Mouse (Mus musculus) monocyte, adult 5-6 weeks (primary cell): Measurements from ENCODE around the gene Pop4. TPM values are rescaled to one million over a fixed set of nuclear protein-coding genes. Genes with fewer than 3 reads are reported as not detected.
"Not testable (repeated sequence)": the region's sequence is repeated elsewhere in the genome, so short reads cannot be mapped to it uniquely, and the experiment has no call there.

ENCODE experiments used
- ATAC-seq: fragments of 153-309, 156-312 bp; replicated peaks from 2 replicates; pipeline ENCODE4 v1.8.0; 2017; ENCODE audit warnings: mild to moderate bottlenecking; ENCODE audit not compliant: low TSS enrichment, insufficient number of reproducible peaks, severe bottlenecking, poor library complexity, low FRiP score
- total RNA-seq: library from RNA; stranded (forward); fragments of 200-1000, 200-491, 200-594 nt; gene quantifications from 3 replicates; pipeline ENCODE4 v1.2.3, GENCODE M21; 2017

Pop4 gene
- 43.5 to 50.6 TPM (median 49.7 TPM) in 3 replicates for total RNA-seq

DNA sequence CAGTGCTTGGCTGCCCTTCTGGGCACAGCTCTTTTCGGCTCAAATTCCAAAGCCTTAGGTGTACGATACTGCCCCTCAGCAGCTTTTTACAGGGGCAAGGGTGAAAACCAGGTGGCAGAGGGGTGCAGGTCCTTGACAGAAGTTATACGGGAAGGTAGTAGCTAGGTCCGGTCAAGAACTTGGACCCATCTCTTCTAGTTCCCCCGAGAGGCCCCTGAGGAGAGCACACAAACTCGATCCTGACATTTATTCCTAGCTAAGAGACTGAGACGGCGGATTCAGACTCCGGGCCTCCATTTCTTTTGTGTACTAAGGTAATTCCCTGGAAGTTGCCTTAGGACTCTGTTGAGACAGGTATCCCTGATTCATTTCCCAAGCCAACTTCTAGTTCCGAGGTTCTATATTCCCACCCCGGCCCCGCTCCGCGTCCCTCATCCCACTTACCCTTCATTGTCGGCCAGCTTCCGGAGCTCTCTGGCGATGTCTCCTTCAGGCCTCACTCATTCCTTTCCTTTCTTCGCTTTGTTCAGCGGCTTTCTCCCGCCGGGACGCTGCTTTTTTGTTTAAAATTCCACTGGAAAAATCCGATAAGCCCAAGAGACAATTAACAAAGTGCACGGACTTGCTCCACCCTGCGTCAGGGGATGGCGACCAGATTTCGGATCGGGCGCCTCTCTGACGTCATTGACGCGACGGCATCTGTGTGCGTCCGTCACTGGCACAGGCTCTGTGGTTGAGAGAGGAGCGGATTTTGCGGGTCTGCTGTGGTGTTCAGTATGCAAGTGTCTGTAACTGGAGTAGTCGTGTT is at the start of gene Pop4:
Gene Pop4, minus strand, starts transcription at position 721 of the 808 bp plus-strand sequence.
- peak; percentile 94 for ATAC-seq

GRCm38 (mm10) chr7:38320641-38321040 is 49.4 kb upstream of the Pop4 start:
- no peak for ATAC-seq

DNA sequence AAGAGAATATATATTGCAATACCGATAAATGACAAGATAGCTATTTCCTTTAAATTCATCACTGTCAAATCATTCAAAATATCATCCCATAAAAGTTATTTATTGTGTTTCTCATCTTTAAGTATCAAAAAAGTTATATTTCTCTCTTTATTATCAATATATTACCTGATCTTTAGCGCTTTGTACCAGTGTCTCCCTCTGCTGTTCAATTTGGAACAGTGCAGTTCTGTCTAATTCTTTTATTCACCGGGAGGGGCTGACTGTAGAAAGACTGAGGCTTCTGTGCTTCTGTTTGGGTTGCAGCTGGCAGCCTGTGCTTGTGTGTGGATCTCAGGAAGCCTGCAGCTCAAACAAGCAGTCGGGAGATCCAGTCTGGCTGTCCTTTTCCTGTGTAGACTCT is 11.0 kb upstream of the Pop4 start:
- ATAC-seq: not testable (repeated sequence)

- no peak for ATAC-seq
Observed at GRCm38 (mm10) chr7:38272551-38272950, 1.3 kb upstream of the Pop4 start.

- ATAC-seq: no peak
Observed at GRCm38 (mm10) chr7:38271859-38272258, 636 bp upstream of the Pop4 start.

DNA sequence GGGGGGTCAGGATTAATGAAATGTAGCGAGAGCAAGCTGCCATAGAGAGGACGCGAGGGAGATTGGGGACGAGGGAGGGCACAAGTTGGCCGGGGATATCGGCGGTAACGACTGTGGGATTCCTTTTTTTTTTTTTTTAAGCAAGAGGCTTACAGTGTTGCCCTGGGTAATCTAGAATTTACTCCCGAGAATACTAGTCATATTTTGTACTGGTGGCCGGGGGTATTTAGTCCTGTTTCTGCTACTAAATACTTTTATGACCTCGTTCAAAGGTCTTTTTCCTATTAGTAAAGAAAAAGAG is 238 bp upstream of the Pop4 start:
- ATAC-seq: no peak

DNA sequence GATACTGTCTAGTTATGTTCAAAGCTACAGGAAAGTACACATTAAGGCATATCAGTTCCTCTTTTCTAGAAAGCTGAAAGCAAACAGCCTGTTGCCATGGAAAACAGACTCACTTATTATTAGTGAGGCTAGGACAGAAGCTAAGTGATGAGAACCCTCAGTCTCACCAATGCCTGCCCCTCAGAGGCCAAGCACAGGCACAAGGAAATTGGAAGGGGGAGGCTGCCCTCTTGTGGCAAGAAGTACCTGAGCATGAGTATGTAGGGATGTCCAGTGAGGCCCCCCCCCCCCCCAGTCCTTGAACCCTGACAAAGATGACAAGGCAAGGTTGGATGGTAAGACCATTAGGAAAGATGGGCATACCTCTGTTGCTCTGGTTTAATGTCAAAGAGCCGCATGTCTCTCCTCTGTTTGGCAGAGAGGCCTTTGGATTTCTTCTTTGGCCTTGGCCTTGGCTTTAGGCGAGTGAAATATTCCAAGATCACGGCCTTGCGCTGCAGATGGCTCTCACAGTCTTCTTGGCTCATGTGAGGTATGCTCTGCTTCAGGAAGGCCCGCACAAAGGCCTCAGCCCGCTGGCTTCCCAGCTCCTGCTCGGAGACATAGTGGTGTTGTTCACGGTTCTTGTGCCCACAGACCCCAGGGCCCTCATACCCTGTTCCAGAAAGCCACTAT is 4.1 kb downstream of the Pop4 start:
- ATAC-seq: no peak; the same call in 1 of the 2 replicates

DNA sequence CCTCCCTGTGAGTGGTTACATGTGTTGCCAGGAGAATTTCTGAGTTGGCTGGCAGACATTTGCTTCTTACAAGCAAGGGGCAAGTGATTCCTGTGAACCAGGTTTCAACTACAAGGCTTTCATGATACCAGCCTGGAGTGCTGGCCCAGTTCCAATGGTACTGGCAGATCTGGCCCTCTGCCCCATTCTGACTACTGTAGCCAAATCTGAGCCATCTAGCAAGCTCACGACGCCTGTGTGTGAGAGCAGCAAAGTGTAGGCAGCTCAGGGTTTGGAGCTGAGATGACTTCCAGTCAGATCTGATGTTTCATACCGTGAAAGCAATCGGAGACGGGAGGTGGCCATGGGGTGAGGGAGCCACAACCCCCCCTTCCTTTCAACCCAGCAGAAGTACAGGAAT is 8.8 kb downstream of the Pop4 start:
- ATAC-seq: no peak

- ATAC-seq: no peak
Observed at GRCm38 (mm10) chr7:38259631-38260030, 11.6 kb downstream of the Pop4 start.

DNA sequence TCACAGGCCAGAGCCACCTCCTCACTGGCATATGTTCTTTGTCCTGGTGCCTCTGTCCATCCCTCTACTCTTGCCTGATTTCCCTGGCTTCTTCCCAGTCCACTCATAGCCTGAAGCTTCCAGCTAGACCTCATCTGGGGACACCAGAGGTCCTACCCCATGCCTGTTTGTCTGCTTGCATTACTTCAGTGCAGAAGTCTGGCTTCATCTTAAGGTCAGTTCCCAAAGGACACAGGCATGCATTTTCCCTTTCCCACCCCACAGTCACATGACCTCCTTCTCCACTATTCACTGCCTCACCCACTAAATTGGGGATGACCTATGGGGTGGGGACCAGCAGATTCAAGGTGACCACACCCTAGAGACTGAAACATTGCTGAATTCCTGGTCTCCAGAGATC is 17.8 kb downstream of the Pop4 start:
- ATAC-seq: no peak

GRCm38 (mm10) chr7:38251494-38252216 is 19.6 kb downstream of the Pop4 start:
- ATAC-seq: no peak

DNA sequence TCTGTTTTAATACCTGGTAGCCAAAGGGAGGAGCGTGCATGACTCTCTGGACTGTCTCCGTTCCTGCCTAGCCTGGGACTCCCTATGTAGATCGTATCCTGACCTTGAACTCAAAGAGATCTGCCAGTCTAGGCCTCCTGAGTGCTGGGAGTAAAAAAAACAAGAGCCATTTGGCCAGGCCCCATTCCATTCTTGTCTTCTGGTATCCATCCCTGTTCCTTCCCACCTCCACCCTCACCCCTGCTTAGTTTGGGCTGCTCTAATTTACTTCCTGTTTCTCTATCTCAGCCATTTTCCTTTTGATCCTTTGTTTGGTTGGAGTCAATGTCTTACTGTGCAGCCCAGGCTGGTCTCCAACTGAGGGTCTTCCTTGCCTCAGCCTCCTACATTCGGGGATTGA is 28.8 kb downstream of the Pop4 start:
- no peak for ATAC-seq

- no peak for ATAC-seq
Observed at GRCm38 (mm10) chr7:38237140-38237539, 34.1 kb downstream of the Pop4 start.

GRCm38 (mm10) chr7:38236400-38237105 is 34.7 kb downstream of the Pop4 start:
- ATAC-seq: no peak

- no peak for ATAC-seq
Observed at GRCm38 (mm10) chr7:38230285-38230684, 40.9 kb downstream of the Pop4 start.

DNA sequence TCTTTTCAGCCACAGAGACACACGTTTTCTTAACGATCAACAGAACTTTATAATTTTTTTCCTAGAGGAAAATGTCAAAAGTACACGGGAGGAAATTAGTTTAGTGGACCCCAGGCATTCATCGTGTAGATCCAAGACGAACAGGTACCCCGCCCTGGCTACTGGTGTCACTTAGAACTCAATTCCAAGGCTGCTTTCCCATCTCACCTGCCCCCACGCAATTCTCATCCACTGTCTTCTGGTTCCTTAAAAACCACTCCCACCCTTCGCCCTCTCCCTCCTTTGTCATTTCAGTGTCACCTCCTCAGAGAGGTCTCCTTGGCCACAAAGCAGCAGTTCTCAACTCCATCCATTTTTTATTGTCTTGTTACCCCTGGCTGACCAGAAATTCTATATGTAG is 42.9 kb downstream of the Pop4 start:
- no peak for ATAC-seq

DNA sequence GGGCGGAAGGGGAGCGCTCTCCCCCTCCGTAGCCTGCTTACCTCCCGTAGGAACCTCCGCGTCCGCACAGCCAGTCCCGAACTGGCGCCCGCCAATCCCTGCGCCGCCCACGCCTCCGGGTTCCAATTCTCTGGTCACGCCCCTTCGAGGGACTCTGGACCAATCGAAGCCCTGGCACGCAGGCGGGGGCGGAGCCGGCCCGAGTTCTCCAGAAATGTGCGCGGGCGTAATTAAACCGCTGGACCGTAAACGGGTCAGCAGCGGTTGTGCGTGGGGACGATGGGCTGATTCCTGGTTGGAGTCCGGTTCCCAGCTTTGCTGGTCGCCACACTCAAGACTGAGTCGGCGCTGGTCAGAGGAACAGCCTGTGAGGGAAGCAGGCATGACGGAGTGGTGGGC is 43.3 kb downstream of the Pop4 start, which contains the start of gene Plekhf1:
Gene Plekhf1, minus strand, starts transcription at position 117 of the 399 bp plus-strand sequence.
- peak; percentile 78 for ATAC-seq

GRCm38 (mm10) chr7:38227181-38227899 is 43.9 kb downstream of the Pop4 start:
- ATAC-seq: peak; percentile 52
